ENCODE assay signal across 10 mouse cellular contexts in genomic region chr12:10079482-10079881, GRCm38 (mm10).
A peak's percentile ranks its signal among the peaks of the same experiment; 100 is the strongest.
DNase-seq lines count a peak whose midpoint lies in the region; ATAC-seq and TF ChIP-seq lines count a peak whose summit lies in the region.
"Had no signal": no experiment of that assay in that cellular context is flagged by ENCODE, and none has a peak within 500 bp of the region (broad histone marks: within the 10 kb centered on the region; RNA-seq: fewer than 3 reads in every experiment).

No protein-coding gene starts in this region.

- no peak for TF ChIP-seq CTCF in brain, embryonic 14.5 days (IDR thresholded peaks at IDR 0.05; ENCODE audit: borderline replicate concordance, extremely low read depth, insufficient read depth, insufficient read length)

- TF ChIP-seq POLR2A in brain, embryonic 14.5 days (IDR thresholded peaks at IDR 0.05; ENCODE audit: borderline replicate concordance, extremely low read depth, insufficient read depth, insufficient read length, poor library complexity, severe bottlenecking): no peak

- no peak for ATAC-seq in heart, embryonic 12.5 days (ENCODE audit: insufficient number of reproducible peaks, low FRiP score)
- no peak for ATAC-seq in liver, embryonic 11.5 days (replicated peaks; ENCODE audit: low FRiP score)
- ATAC-seq: forebrain, embryonic 15.5 days had no signal

- no peaks in the 10 kb centered on the region for H3K9me3 ChIP-seq in heart, embryonic 12.5 days (replicated peaks)
- no peaks in the 10 kb centered on the region for H3K9me3 ChIP-seq in liver, embryonic 11.5 days (ENCODE audit: control insufficient read depth, low read length)
- H3K9me3 ChIP-seq: forebrain, embryonic 15.5 days had no signal

- no peaks in the 10 kb centered on the region for H3K27me3 ChIP-seq in heart, embryonic 12.5 days (replicated peaks)
- no peaks in the 10 kb centered on the region for H3K27me3 ChIP-seq in liver, embryonic 11.5 days (replicated peaks; ENCODE audit: control insufficient read depth, insufficient read depth, low read length)
- H3K27me3 ChIP-seq: forebrain, embryonic 15.5 days had no signal

- H3K36me3 ChIP-seq in heart, embryonic 12.5 days: no peaks in the 10 kb centered on the region
- no peaks in the 10 kb centered on the region for H3K36me3 ChIP-seq in liver, embryonic 11.5 days (ENCODE audit: control insufficient read depth, insufficient read depth, low read length)
- H3K36me3 ChIP-seq: forebrain, embryonic 15.5 days had no signal

- DNase-seq in heart, adult 8-10 months (ENCODE audit: low spot score): peak; percentile 9
- DNase-seq in heart, postnatal 25 days (ENCODE audit: low spot score): no peak
- peak; percentile 15 for DNase-seq in brain, embryonic 14.5 days (ENCODE audit: low read depth)
- DNase-seq in lung, postnatal 36 days: peak; percentile 1
- DNase-seq in urinary bladder, postnatal 4 days (ENCODE audit: low spot score in 2 of 2): no peak
- DNase-seq in adipocyte (ENCODE audit: low spot score): no peak
- DNase-seq in liver, embryonic 11.5 days (ENCODE audit: low spot score): no peak
- DNase-seq: cerebellum, postnatal 14 days had no signal

- no peak overlapping the region for H3K4me3 ChIP-seq in heart, embryonic 12.5 days
- H3K4me3 ChIP-seq in liver, embryonic 11.5 days (ENCODE audit: low read depth, low read length): no peak overlapping the region
- H3K4me3 ChIP-seq: forebrain, embryonic 15.5 days had no signal

- H3K9ac ChIP-seq in heart, embryonic 12.5 days: no peak overlapping the region
- H3K9ac ChIP-seq in liver, embryonic 11.5 days (ENCODE audit: low read depth, low read length): no peak overlapping the region
- H3K9ac ChIP-seq: forebrain, embryonic 15.5 days had no signal

- no peak overlapping the region for H3K27ac ChIP-seq in heart, embryonic 12.5 days (ENCODE audit: poor library complexity, severe bottlenecking)
- no peak overlapping the region for H3K27ac ChIP-seq in liver, embryonic 11.5 days (ENCODE audit: low read depth, low read length)
- H3K27ac ChIP-seq: forebrain, embryonic 15.5 days had no signal

- H3K4me1 ChIP-seq in heart, embryonic 12.5 days (replicated peaks): 0 out of 2 replicates have a peak, but pooled peaks cover 6% of the 10 kb centered on the region
- H3K4me1 ChIP-seq in liver, embryonic 11.5 days (replicated peaks; ENCODE audit: control insufficient read depth, insufficient read depth, low read length): no peaks in the 10 kb centered on the region
- H3K4me1 ChIP-seq: forebrain, embryonic 15.5 days had no signal

- WGBS in heart, embryonic 12.5 days: 30% methylated on average over 9 of the region's 9 CpGs
- WGBS in liver, embryonic 11.5 days: 71% methylated on average over 9 of the region's 9 CpGs

- H3K4me2 ChIP-seq in heart, embryonic 12.5 days: peak overlapping the region; percentile 48; the same call in 1 of the 2 replicates
- no peak overlapping the region for H3K4me2 ChIP-seq in liver, embryonic 11.5 days
- H3K4me2 ChIP-seq: forebrain, embryonic 15.5 days had no signal

- intact Hi-C loops in heart, postnatal 25 days (cut with DNase I): no loop called here

Comparison
In these comparisons a context has a peak if more than half of its experiments do, and no peak if none do; other contexts are left out.
1. DNase-seq: peak in heart, adult 8-10 months (single experiment), brain, embryonic 14.5 days (single experiment) and lung, postnatal 36 days (single experiment); none in heart, postnatal 25 days (single experiment), urinary bladder, postnatal 4 days (0 of 2), adipocyte (single experiment) and liver, embryonic 11.5 days (single experiment).